16 mouse cellular contexts compared by ENCODE assay signal in genomic region chr11:74990501-74990900, GRCm38 (mm10).
DNase-seq lines count a peak whose midpoint lies in the region; ATAC-seq lines count a peak whose summit lies in the region.
"Had no signal": no experiment of that assay in that cellular context is flagged by ENCODE, and none has a peak within 500 bp of the region (broad histone marks: within the 10 kb centered on the region; RNA-seq: fewer than 3 reads in every experiment).

No protein-coding gene starts in this region.

- WGBS in lung, embryonic 15.5 days, result 59% methylated on average over 5 of the region's 5 CpGs

- H3K9me3 ChIP-seq in lung, embryonic 15.5 days, result no peaks in the 10 kb centered on the region
- H3K9me3 ChIP-seq: embryonic facial prominence, embryonic 12.5 days; forebrain, embryonic 15.5 days; hindbrain, embryonic 13.5 days; liver, embryonic 15.5 days had no signal

- H3K27ac ChIP-seq in lung, embryonic 15.5 days, result peak overlapping the region; percentile 37; the same call in 1 of the 2 replicates
- H3K27ac ChIP-seq: embryonic facial prominence, embryonic 12.5 days; forebrain, embryonic 15.5 days; hindbrain, embryonic 13.5 days; liver, embryonic 15.5 days had no signal

- no peaks in the 10 kb centered on the region for H3K27me3 ChIP-seq in lung, embryonic 15.5 days
- H3K27me3 ChIP-seq: embryonic facial prominence, embryonic 12.5 days; forebrain, embryonic 15.5 days; hindbrain, embryonic 13.5 days; liver, embryonic 15.5 days had no signal

- peak; percentile 35 for DNase-seq in adrenal gland, postnatal 10 days
- no peak for DNase-seq in adrenal gland, postnatal 14 days
- DNase-seq in lung, adult 18-20 months, result peak; percentile 29 to 36
- no peak for DNase-seq in lung, postnatal 25 days (ENCODE audit: low spot score)
- no peak for DNase-seq in MN1 (ENCODE audit: low spot score)
- DNase-seq in spleen, postnatal 36 days (ENCODE audit: low spot score in 2 of 2), result no peak
- DNase-seq in adrenal gland, postnatal 4 days (ENCODE audit: low spot score in 2 of 2), result no peak
- DNase-seq: adrenal gland, postnatal 25 days; cerebellum, postnatal 25 days; kidney, postnatal 4 days had no signal

- H3K4me3 ChIP-seq in lung, embryonic 15.5 days, result no peak overlapping the region
- H3K4me3 ChIP-seq: embryonic facial prominence, embryonic 12.5 days; forebrain, embryonic 15.5 days; hindbrain, embryonic 13.5 days; liver, embryonic 15.5 days had no signal

- ATAC-seq in lung, embryonic 15.5 days (ENCODE audit: borderline replicate concordance, extremely low read depth, low FRiP score, low TSS enrichment), result no peak
- ATAC-seq: forebrain, embryonic 15.5 days; intestine, postnatal 0 days had no signal

- peaks cover 44% of the 10 kb centered on the region for H3K4me1 ChIP-seq in lung, embryonic 15.5 days
- H3K4me1 ChIP-seq: liver, embryonic 15.5 days had no signal

- H3K36me3 ChIP-seq in lung, embryonic 15.5 days, result no peaks in the 10 kb centered on the region

- no peak overlapping the region for H3K9ac ChIP-seq in lung, embryonic 15.5 days
- H3K9ac ChIP-seq: embryonic facial prominence, embryonic 12.5 days; forebrain, embryonic 15.5 days; hindbrain, embryonic 13.5 days; liver, embryonic 15.5 days had no signal

- H3K4me2 ChIP-seq in lung, embryonic 15.5 days, result no peak overlapping the region
- H3K4me2 ChIP-seq: embryonic facial prominence, embryonic 12.5 days; forebrain, embryonic 15.5 days; hindbrain, embryonic 13.5 days; liver, embryonic 15.5 days had no signal

Comparison
In these comparisons a context has a peak if more than half of its experiments do, and no peak if none do; other contexts are left out.
1. DNase-seq: peak in adrenal gland, postnatal 10 days (single experiment) and lung, adult 18-20 months (2 of 2); none in adrenal gland, postnatal 14 days (single experiment), lung, postnatal 25 days (single experiment), MN1 (single experiment), spleen, postnatal 36 days (0 of 2) and adrenal gland, postnatal 4 days (0 of 2).